Mouse (Mus musculus) liver, embryonic 13.5 days (tissue): ENCODE results near the gene Abca1. TPM values are rescaled to one million over a fixed set of nuclear protein-coding genes. Genes with fewer than 3 reads are reported as not detected.

Experiments used
- ATAC-seq: fragments of 200-750 bp; cut with Nextera tagmentation; 2 replicates; pipeline ENCODE4 v1.8.0; 2017; ENCODE audit warnings: low read depth, mild to moderate bottlenecking, moderate number of reproducible peaks, moderate library complexity
- DNase-seq: peaks from one replicate; pipeline ENCODE4 v3.0.0; 2022
- H3K27ac ChIP-seq: fragments of 300-500 bp; sonication (generic); 2 replicates; pipeline ENCODE4 v1.5.1; 2015; ENCODE audit warnings: moderate library complexity, mild to moderate bottlenecking, inconsistent platforms
- H3K27me3 ChIP-seq: fragments of 300-500 bp; sonication (generic); 2 replicates; pipeline ENCODE4 v1.6.1; 2015; ENCODE audit warnings: mild to moderate bottlenecking, inconsistent platforms
- H3K36me3 ChIP-seq: fragments of 300-500 bp; sonication (generic); 2 replicates; pipeline ENCODE4 v1.6.1; 2015; ENCODE audit warnings: mild to moderate bottlenecking, inconsistent platforms
- H3K4me1 ChIP-seq: fragments of 300-500 bp; sonication (generic); replicated peaks from 2 replicates; pipeline ENCODE4 v1.6.1; 2015; ENCODE audit warnings: inconsistent platforms
- H3K4me2 ChIP-seq: fragments of 300-500 bp; sonication (generic); 2 replicates; pipeline ENCODE4 v1.6.1; 2015; ENCODE audit warnings: inconsistent platforms, mild to moderate bottlenecking, moderate library complexity
- H3K4me3 ChIP-seq: fragments of 300-500 bp; sonication (generic); replicated peaks from 2 replicates; pipeline ENCODE4 v1.5.1; 2015; ENCODE audit warnings: mild to moderate bottlenecking, inconsistent platforms
- H3K9ac ChIP-seq: fragments of 300-500 bp; sonication (generic); 2 replicates; pipeline ENCODE4 v1.6.1; 2015; ENCODE audit warnings: mild to moderate bottlenecking, inconsistent platforms
- H3K9me3 ChIP-seq: fragments of 300-500 bp; sonication (generic); replicated peaks from 2 replicates; pipeline ENCODE4 v1.6.1; 2016; ENCODE audit warnings: inconsistent platforms
- WGBS: fragments of 180-500 bp; shearing (Covaris S2); methylation state at CpG from one replicate; pipeline ENCODE4 v1.1.7; 2015; ENCODE audit not compliant: insufficient replicate concordance; 5-methylcytosine and 5-hydroxymethylcytosine counted together
- polyA plus RNA-seq: library from polyadenylated mRNA; unstranded; fragments of >200 nt; fragmentation: Nextera tagmentation; extraction: Ambion mirVana; gene quantifications from 2 replicates; pipeline ENCODE4 v1.2.1, GENCODE M21; 2015

Gene Abca1
- polyA plus RNA-seq, 1 experiment from 2014 or later = 6.5 TPM

DNA sequence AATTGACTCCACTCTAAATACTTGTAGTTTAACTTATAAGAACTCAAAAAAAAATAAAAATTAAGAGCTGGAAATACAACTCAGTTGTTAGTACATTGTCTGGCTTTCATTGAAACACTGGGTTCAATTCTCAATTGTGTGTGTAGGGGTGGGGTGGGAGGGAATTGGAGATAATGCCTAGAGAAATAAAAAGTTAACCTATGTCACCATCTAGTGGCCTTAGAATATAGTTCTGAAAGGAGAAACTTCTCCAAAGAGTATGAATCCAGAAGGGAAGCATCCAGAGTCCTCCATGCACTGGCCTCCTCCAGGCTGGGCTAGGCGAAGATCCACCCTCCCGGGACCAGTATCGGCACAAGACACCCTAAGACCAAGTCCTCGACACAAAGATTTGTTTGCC, 150.5 kb downstream of the Abca1 start:
- H3K4me3 ChIP-seq = no peak overlapping the region
- H3K27ac ChIP-seq = no peak overlapping the region
- no peaks in the 10 kb centered on the region for H3K36me3 ChIP-seq
- H3K4me1 ChIP-seq = peaks cover 11% of the 10 kb centered on the region
- no peaks in the 10 kb centered on the region for H3K27me3 ChIP-seq
- no peak for ATAC-seq
- no peak overlapping the region for H3K9ac ChIP-seq
- no peak overlapping the region for H3K4me2 ChIP-seq
- DNase-seq = no peak
- no peaks in the 10 kb centered on the region for H3K9me3 ChIP-seq
- WGBS = 63% methylated on average over 4 of the region's 4 CpGs

- no peak for ATAC-seq
- Histone ChIP-seq H3K4me3 (no peak overlapping the region), H3K9me3 (no peaks in the 10 kb centered on the region), H3K27ac (no peak overlapping the region), H3K9ac (no peak overlapping the region), H3K4me1 (no peaks in the 10 kb centered on the region), H3K36me3 (no peaks in the 10 kb centered on the region), H3K27me3 (no peaks in the 10 kb centered on the region), H3K4me2 (no peak overlapping the region)
- WGBS = 20% methylated on average over 8 of the region's 8 CpGs
- no peak for DNase-seq
Observed at GRCm38 (mm10) chr4:53000154-53000553, 159.5 kb downstream of the Abca1 start.

GRCm38 (mm10) chr4:52999449-52999848, 160.2 kb downstream of the Abca1 start:
- H3K9ac ChIP-seq = no peak overlapping the region
- no peaks in the 10 kb centered on the region for H3K4me1 ChIP-seq
- ATAC-seq (no peak), DNase-seq (no peak)
- no peaks in the 10 kb centered on the region for H3K9me3 ChIP-seq
- H3K27ac ChIP-seq = no peak overlapping the region
- 76% methylated on average over 6 of the region's 6 CpGs for WGBS
- H3K4me3 ChIP-seq = no peak overlapping the region
- H3K27me3 ChIP-seq = no peaks in the 10 kb centered on the region
- no peaks in the 10 kb centered on the region for H3K36me3 ChIP-seq
- no peak overlapping the region for H3K4me2 ChIP-seq

DNA sequence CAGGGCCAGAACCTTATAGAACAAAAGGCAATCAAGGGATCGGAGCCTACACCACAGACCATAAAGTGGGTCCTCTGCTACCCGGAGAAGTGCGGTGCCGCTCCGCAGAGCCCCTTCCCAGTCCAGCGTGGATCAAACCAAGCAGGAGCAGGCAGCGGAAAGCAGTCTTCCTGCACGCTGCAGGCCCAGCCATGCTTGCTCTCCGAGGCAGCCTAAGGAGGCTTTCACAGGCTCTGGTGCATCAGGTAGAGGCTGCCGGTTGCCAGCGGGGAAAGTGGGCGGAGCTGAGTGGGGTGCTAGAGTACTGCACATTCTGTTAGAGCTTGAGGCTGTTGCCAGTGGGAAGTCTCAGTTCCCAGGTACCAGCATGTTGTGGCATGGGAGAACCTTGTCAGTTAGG, 170.4 kb downstream of the Abca1 start, which contains the start of gene Nipsnap3a:
Nipsnap3a (plus strand) TSS at position 25 of the 400 bp plus-strand sequence.
- 26% methylated on average over 12 of the region's 12 CpGs for WGBS
- Histone ChIP-seq H3K27me3 (no peaks in the 10 kb centered on the region), H3K36me3 (no peaks in the 10 kb centered on the region), H3K4me2 (peak within 1 kb of the TSS; percentile 4; the same call in 1 of the 2 replicates), H3K9ac (no peak within 1 kb of the TSS), H3K9me3 (no peaks in the 10 kb centered on the region), H3K4me3 (no peak within 1 kb of the TSS), H3K27ac (no peak within 1 kb of the TSS), H3K4me1 (no peaks in the 10 kb centered on the region)
- DNase-seq (no peak), ATAC-seq (no peak)

DNA sequence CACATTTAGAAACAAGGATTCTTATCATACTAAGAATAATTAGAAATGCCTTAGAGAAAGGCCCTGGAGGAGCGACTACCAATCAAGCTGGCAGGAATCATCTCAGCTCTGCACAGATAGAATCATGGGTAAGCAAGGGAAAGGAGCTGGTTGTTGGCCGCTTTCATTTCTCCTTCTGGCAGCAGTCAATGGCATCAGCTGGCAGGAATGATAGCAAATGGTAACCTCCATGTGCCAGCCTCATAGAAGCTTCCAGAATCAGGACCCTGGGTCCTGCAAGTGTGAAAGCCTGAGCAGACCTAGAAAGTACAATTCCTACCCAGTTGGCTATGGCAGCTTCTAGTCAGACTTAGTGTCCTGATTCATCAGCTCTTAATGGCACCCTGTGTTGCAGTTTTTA, 173.4 kb downstream of the Abca1 start:
- no peak for DNase-seq
- H3K27ac ChIP-seq = no peak overlapping the region
- no peaks in the 10 kb centered on the region for H3K36me3 ChIP-seq
- H3K9me3 ChIP-seq = no peaks in the 10 kb centered on the region
- H3K4me3 ChIP-seq = no peak overlapping the region
- 56% methylated on average over 2 of the region's 2 CpGs for WGBS
- H3K27me3 ChIP-seq = no peaks in the 10 kb centered on the region
- no peak overlapping the region for H3K9ac ChIP-seq
- no peak overlapping the region for H3K4me2 ChIP-seq
- no peaks in the 10 kb centered on the region for H3K4me1 ChIP-seq
- no peak for ATAC-seq

GRCm38 (mm10) chr4:52985216-52985615, 174.5 kb downstream of the Abca1 start:
- Histone ChIP-seq H3K9me3 (no peaks in the 10 kb centered on the region), H3K27ac (no peak overlapping the region), H3K4me2 (no peak overlapping the region), H3K9ac (no peak overlapping the region), H3K4me3 (no peak overlapping the region), H3K4me1 (no peaks in the 10 kb centered on the region), H3K27me3 (no peaks in the 10 kb centered on the region), H3K36me3 (no peaks in the 10 kb centered on the region)
- ATAC-seq (no peak), DNase-seq (no peak)
- 46% methylated on average over 2 of the region's 2 CpGs for WGBS

Other genes starting within 250 kb of the Abca1 start
- gene Olfr272, start 240.7 kb downstream of the Abca1 start, polyA plus RNA-seq = not detected in 2 replicates
- not detected in 2 replicates for gene Olfr270, start 195.3 kb downstream of the Abca1 start, polyA plus RNA-seq
- gene Nipsnap3a, start 170.6 kb downstream of the Abca1 start, polyA plus RNA-seq = not detected in 2 replicates
- 42.7 and 47.8 TPM in 2 replicates for gene Nipsnap3b, start 148.0 kb downstream of the Abca1 start, polyA plus RNA-seq